8 mouse cellular contexts compared by ENCODE assay signal in the genomic region with DNA sequence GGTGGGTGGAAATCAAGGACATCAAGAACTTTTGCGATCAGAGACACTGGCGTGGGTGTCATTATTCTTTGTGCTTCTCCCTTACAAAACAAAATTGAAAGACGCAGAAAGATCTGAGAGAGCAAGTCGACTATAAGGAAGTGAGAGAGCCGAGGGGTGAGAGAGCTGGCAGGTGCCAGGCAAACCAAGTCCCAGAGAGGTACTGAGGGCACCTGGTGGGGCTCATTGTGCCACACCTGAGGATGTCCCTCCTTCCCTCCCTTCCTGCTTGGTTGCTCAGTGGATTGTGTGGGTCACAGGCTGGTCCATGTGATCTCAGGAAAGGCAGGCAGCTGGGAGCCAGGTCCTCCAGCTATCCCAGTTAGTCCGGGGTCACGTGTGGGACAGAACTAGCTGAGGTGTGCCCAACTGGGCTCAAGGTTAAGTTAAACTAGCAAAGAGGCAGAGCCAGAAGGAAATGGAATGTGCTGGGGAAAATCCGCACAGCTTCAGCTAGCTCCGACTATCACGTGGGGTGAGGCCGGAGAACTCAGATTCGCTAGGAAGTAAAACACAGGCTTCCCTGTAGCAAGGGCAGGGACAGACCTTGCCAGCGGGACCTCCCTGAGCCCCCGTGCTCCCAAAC. TPM values are rescaled to one million over a fixed set of nuclear protein-coding genes. Genes with fewer than 3 reads are reported as not detected.
A peak's percentile ranks its signal among the peaks of the same experiment; 100 is the strongest.
DNase-seq lines count a peak whose midpoint lies in the region; ATAC-seq lines count a peak whose summit lies in the region.

No protein-coding gene starts in this region.

- H3K4me1 ChIP-seq in megakaryocyte, embryonic 14.5 days: no peaks in the 10 kb centered on the region
- peaks cover 6% of the 10 kb centered on the region for H3K4me1 ChIP-seq in embryonic facial prominence, embryonic 10.5 days
- no peaks in the 10 kb centered on the region for H3K4me1 ChIP-seq in neural tube, embryonic 15.5 days
- H3K4me1 ChIP-seq in forebrain, embryonic 12.5 days: no peaks in the 10 kb centered on the region

- intact Hi-C loops in left cerebral cortex, postnatal 14 days (cut with DNase I): no loop called here

- H3K9me3 ChIP-seq in megakaryocyte, embryonic 14.5 days: no peaks in the 10 kb centered on the region
- H3K9me3 ChIP-seq in embryonic facial prominence, embryonic 10.5 days: no peaks in the 10 kb centered on the region
- H3K9me3 ChIP-seq in neural tube, embryonic 15.5 days (replicated peaks): no peaks in the 10 kb centered on the region
- H3K9me3 ChIP-seq in forebrain, embryonic 12.5 days: no peaks in the 10 kb centered on the region

- peak; percentile 21 for DNase-seq in embryonic facial prominence, embryonic 10.5 days (ENCODE audit: low spot score)
- DNase-seq in kidney, adult 11 months: peak; percentile 97
- no peak for DNase-seq in left cerebral cortex, postnatal 14 days (ENCODE audit: low spot score in 2 of 2)
- DNase-seq in thymus, postnatal 0 days (ENCODE audit: low spot score): no peak

- H3K4me3 ChIP-seq in megakaryocyte, embryonic 14.5 days (replicated peaks): peak overlapping the region; percentile 53
- peak overlapping the region; percentile 12; the same call in 1 of the 2 replicates for H3K4me3 ChIP-seq in embryonic facial prominence, embryonic 10.5 days
- no peak overlapping the region for H3K4me3 ChIP-seq in neural tube, embryonic 15.5 days (replicated peaks)
- no peak overlapping the region for H3K4me3 ChIP-seq in forebrain, embryonic 12.5 days (replicated peaks)

- H3K9ac ChIP-seq in neural tube, embryonic 15.5 days (replicated peaks): no peak overlapping the region
- H3K9ac ChIP-seq in forebrain, embryonic 12.5 days: no peak overlapping the region

- no peak overlapping the region for H3K27ac ChIP-seq in embryonic facial prominence, embryonic 10.5 days (replicated peaks)
- no peak overlapping the region for H3K27ac ChIP-seq in neural tube, embryonic 15.5 days (replicated peaks)
- no peak overlapping the region for H3K27ac ChIP-seq in forebrain, embryonic 12.5 days

- H3K27me3 ChIP-seq in megakaryocyte, embryonic 14.5 days (replicated peaks): peaks cover 65% of the 10 kb centered on the region
- peaks cover 4% of the 10 kb centered on the region; the same call in 1 of the 2 replicates for H3K27me3 ChIP-seq in embryonic facial prominence, embryonic 10.5 days (replicated peaks; ENCODE audit: low read depth, poor library complexity, severe bottlenecking)
- H3K27me3 ChIP-seq in neural tube, embryonic 15.5 days (replicated peaks): no peaks in the 10 kb centered on the region
- peaks cover 10% of the 10 kb centered on the region; the same call in 1 of the 2 replicates for H3K27me3 ChIP-seq in forebrain, embryonic 12.5 days

- 44% methylated on average over 14 of the region's 14 CpGs for WGBS in embryonic facial prominence, embryonic 10.5 days
- 44% methylated on average over 14 of the region's 14 CpGs for WGBS in neural tube, embryonic 15.5 days
- 47% methylated on average over 14 of the region's 14 CpGs for WGBS in forebrain, embryonic 12.5 days

- no peaks in the 10 kb centered on the region for H3K36me3 ChIP-seq in megakaryocyte, embryonic 14.5 days (replicated peaks; ENCODE audit: low read length)
- H3K36me3 ChIP-seq in embryonic facial prominence, embryonic 10.5 days (replicated peaks): no peaks in the 10 kb centered on the region
- H3K36me3 ChIP-seq in neural tube, embryonic 15.5 days: no peaks in the 10 kb centered on the region
- no peaks in the 10 kb centered on the region for H3K36me3 ChIP-seq in forebrain, embryonic 12.5 days (replicated peaks)

- no peak for ATAC-seq in megakaryocyte, adult 5-6 weeks (ENCODE audit: poor library complexity, severe bottlenecking)
- no peak for ATAC-seq in neural tube, embryonic 15.5 days (ENCODE audit: low FRiP score)
- ATAC-seq in forebrain, embryonic 12.5 days (ENCODE audit: low FRiP score): no peak

- peak overlapping the region; percentile 21; the same call in 1 of the 2 replicates for H3K4me2 ChIP-seq in neural tube, embryonic 15.5 days
- H3K4me2 ChIP-seq in forebrain, embryonic 12.5 days: no peak overlapping the region

RNA-seq across cellular contexts. Expression of a gene that starts 26.9 kb away (rescaled TPM):
- not detected in 2 replicates for polyA plus RNA-seq in megakaryocyte, embryonic 14.5 days (2012; ENCODE audit: insufficient read depth, low replicate concordance)
- total RNA-seq in megakaryocyte, adult 5-6 weeks (2015): not detected in 2 replicates
- not detected in 2 replicates for total RNA-seq in megakaryocyte, adult 5-6 weeks (2017)
- 0.09 TPM in 1 of 2 replicates, not detected in the other for polyA plus RNA-seq in embryonic facial prominence, embryonic 10.5 days (2016; fragmentation: Nextera tagmentation; extraction: Ambion mirVana)
- 0.69 and 0.86 TPM in 2 replicates for polyA plus RNA-seq in neural tube, embryonic 15.5 days (2015; fragmentation: Nextera tagmentation; extraction: Ambion mirVana)
- total RNA-seq in left cerebral cortex, postnatal 14 days (2021): 10 to 100 TPM; 13.0 to 20.0 TPM
- polyA plus RNA-seq in thymus, postnatal 0 days (2015; fragmentation: Nextera tagmentation; extraction: Ambion mirVana): 0.07 and 0.13 TPM in 2 replicates
- polyA plus RNA-seq in forebrain, embryonic 12.5 days (2016; fragmentation: Nextera tagmentation; extraction: Ambion mirVana): not detected in 2 replicates

RNA-seq across cellular contexts. Expression of a gene that starts 28.7 kb away (rescaled TPM):
- 3.8 TPM in 1 of 2 replicates, not detected in the other for polyA plus RNA-seq in megakaryocyte, embryonic 14.5 days (2012; ENCODE audit: insufficient read depth, low replicate concordance)
- 76.7 and 81.9 TPM in 2 replicates for total RNA-seq in megakaryocyte, adult 5-6 weeks (2015)
- total RNA-seq in megakaryocyte, adult 5-6 weeks (2017): 71.7 and 77.0 TPM in 2 replicates
- polyA plus RNA-seq in embryonic facial prominence, embryonic 10.5 days (2016; fragmentation: Nextera tagmentation; extraction: Ambion mirVana): 0.21 and 0.60 TPM in 2 replicates
- 0.29 and 1.1 TPM in 2 replicates for polyA plus RNA-seq in neural tube, embryonic 15.5 days (2015; fragmentation: Nextera tagmentation; extraction: Ambion mirVana)
- total RNA-seq in left cerebral cortex, postnatal 14 days (2021): under 1 TPM; 0.21 to 0.68 TPM
- 5.0 TPM in 2 replicates for polyA plus RNA-seq in thymus, postnatal 0 days (2015; fragmentation: Nextera tagmentation; extraction: Ambion mirVana)
- polyA plus RNA-seq in forebrain, embryonic 12.5 days (2016; fragmentation: Nextera tagmentation; extraction: Ambion mirVana): 0.45 TPM in 1 of 2 replicates, not detected in the other

Comparison
In these comparisons a context has a peak if more than half of its experiments do, and no peak if none do; other contexts are left out.
1. H3K4me3 ChIP-seq: peak in megakaryocyte, embryonic 14.5 days (single experiment) and embryonic facial prominence, embryonic 10.5 days (single experiment); none in neural tube, embryonic 15.5 days (single experiment) and forebrain, embryonic 12.5 days (single experiment).
2. DNase-seq: peak in embryonic facial prominence, embryonic 10.5 days (single experiment) and kidney, adult 11 months (single experiment); none in left cerebral cortex, postnatal 14 days (0 of 2) and thymus, postnatal 0 days (single experiment).